Mouse (Mus musculus) hindbrain, embryonic 14.5 days (tissue): Measurements from ENCODE around the gene Lman2l. TPM values are rescaled to one million over a fixed set of nuclear protein-coding genes. Genes with fewer than 3 reads are reported as not detected.

Experiments used
- ATAC-seq: fragments of 200-750 bp; cut with Nextera tagmentation; 2 replicates; pipeline ENCODE4 v1.8.0; 2017; ENCODE audit warnings: moderate number of reproducible peaks, mild to moderate bottlenecking, moderate TSS enrichment, moderate library complexity; ENCODE audit not compliant: low FRiP score
- DNase-seq: peaks from one replicate; pipeline ENCODE4 v3.0.0-alpha.2; 2015; ENCODE audit warnings: low spot score
- H3K27ac ChIP-seq: fragments of 300-500 bp; sonication (generic); 2 replicates; pipeline ENCODE4 v1.5.1; 2014; ENCODE audit warnings: mild to moderate bottlenecking, moderate library complexity
- H3K27me3 ChIP-seq: fragments of 300-500 bp; sonication (generic); 2 replicates; pipeline ENCODE4 v1.6.1; 2014; ENCODE audit warnings: mild to moderate bottlenecking, low read length, mixed read lengths; ENCODE audit not compliant: control insufficient read depth, insufficient read depth
- H3K36me3 ChIP-seq: fragments of 300-500 bp; sonication (generic); replicated peaks from 2 replicates; pipeline ENCODE4 v1.6.1; 2014; ENCODE audit not compliant: control insufficient read depth, insufficient read depth
- H3K4me1 ChIP-seq: fragments of 300-500 bp; sonication (generic); replicated peaks from 2 replicates; pipeline ENCODE4 v1.6.1; 2014; ENCODE audit warnings: antibody characterized with exemption, low read length, mixed read lengths; ENCODE audit not compliant: control insufficient read depth, insufficient read depth
- H3K4me2 ChIP-seq: fragments of 300-500 bp; sonication (generic); replicated peaks from 2 replicates; pipeline ENCODE4 v1.6.1; 2014; ENCODE audit warnings: mild to moderate bottlenecking, moderate library complexity
- H3K4me3 ChIP-seq: fragments of 300-500 bp; sonication (generic); replicated peaks from 2 replicates; pipeline ENCODE4 v1.5.1; 2014; ENCODE audit warnings: mild to moderate bottlenecking, low read length
- H3K9ac ChIP-seq: fragments of 300-500 bp; sonication (generic); 2 replicates; pipeline ENCODE4 v1.6.1; 2014
- H3K9me3 ChIP-seq: fragments of 300-500 bp; sonication (generic); 2 replicates; pipeline ENCODE4 v1.6.1; 2016; ENCODE audit warnings: low read length; ENCODE audit not compliant: control insufficient read depth
- WGBS: fragments of 180-500 bp; shearing (Covaris S2); extraction: QIAGEN DNeasy Blood & Tissue Kit; methylation state at CpG from one replicate; pipeline ENCODE4 v1.1.7; 2014; 5-methylcytosine and 5-hydroxymethylcytosine counted together
- polyA plus RNA-seq: library from polyadenylated mRNA; unstranded; fragments of >200 nt; fragmentation: Nextera tagmentation; extraction: Ambion mirVana; gene quantifications from 2 replicates; pipeline ENCODE4 v1.2.1, GENCODE M21; 2014

The Lman2l gene
- polyA plus RNA-seq, 1 experiment from 2014 or later: 41.8 TPM

- ATAC-seq: no peak
- H3K27me3 ChIP-seq: no peaks in the 10 kb centered on the region
- H3K27ac ChIP-seq: no peak overlapping the region
- H3K4me2 ChIP-seq: no peak overlapping the region
- H3K9ac ChIP-seq: no peak overlapping the region
- no peaks in the 10 kb centered on the region for H3K9me3 ChIP-seq
- DNase-seq: no peak
- H3K4me1 ChIP-seq: no peaks in the 10 kb centered on the region
- WGBS: 78% methylated on average over 6 of the region's 6 CpGs
- no peak overlapping the region for H3K4me3 ChIP-seq
- no peaks in the 10 kb centered on the region for H3K36me3 ChIP-seq
These were observed 66.2 kb downstream of the Lman2l start for GRCm38 (mm10) chr1:36378880-36379279.

GRCm38 (mm10) chr1:36371934-36372845 is 72.9 kb downstream of the Lman2l start, which contains the start of gene Fer1l5:
Gene Fer1l5, plus strand, starts transcription at chr1:36372291.
- no peak within 1 kb of the TSS for H3K27ac ChIP-seq
- DNase-seq: no peak
- ATAC-seq: no peak
- no peaks in the 10 kb centered on the region for H3K9me3 ChIP-seq
- no peaks in the 10 kb centered on the region for H3K27me3 ChIP-seq
- no peak within 1 kb of the TSS for H3K4me2 ChIP-seq
- no peak within 1 kb of the TSS for H3K4me3 ChIP-seq
- 84% methylated on average over 10 of the region's 10 CpGs for WGBS
- peaks cover 11% of the 10 kb centered on the region for H3K4me1 ChIP-seq
- no peaks in the 10 kb centered on the region for H3K36me3 ChIP-seq
- no peak within 1 kb of the TSS for H3K9ac ChIP-seq

GRCm38 (mm10) chr1:36370918-36371317 is 74.2 kb downstream of the Lman2l start:
- Histone ChIP-seq H3K4me1 (peaks cover 16% of the 10 kb centered on the region), H3K27ac (no peak overlapping the region), H3K27me3 (no peaks in the 10 kb centered on the region), H3K4me2 (no peak overlapping the region), H3K4me3 (no peak overlapping the region), H3K9ac (no peak overlapping the region), H3K36me3 (peaks cover 3% of the 10 kb centered on the region; the same call in 1 of the 2 replicates), H3K9me3 (no peaks in the 10 kb centered on the region)
- ATAC-seq (no peak), DNase-seq (no peak)
- WGBS: 79% methylated on average over 6 of the region's 6 CpGs

Other genes with a start within 250 kb of the Lman2l start
- gene Uggt1, start 200.6 kb downstream of the Lman2l start, polyA plus RNA-seq: 59.8 and 65.4 TPM in 2 replicates
- 1.5 and 1.7 TPM in 2 replicates for gene Neurl3, start 170.6 kb downstream of the Lman2l start, polyA plus RNA-seq
- gene Arid5a, start 137.5 kb downstream of the Lman2l start, polyA plus RNA-seq: 4.3 and 5.8 TPM in 2 replicates
- 34.2 and 36.3 TPM in 2 replicates for gene Kansl3, start 76.1 kb downstream of the Lman2l start, polyA plus RNA-seq
- gene Fer1l5, start 73.0 kb downstream of the Lman2l start, polyA plus RNA-seq: 1.5 and 1.8 TPM in 2 replicates
- 9.2 and 10.6 TPM in 2 replicates for gene Cnnm4, start 26.3 kb upstream of the Lman2l start, polyA plus RNA-seq
- 6.1 and 6.8 TPM in 2 replicates for gene Cnnm3, start 66.6 kb upstream of the Lman2l start, polyA plus RNA-seq
- gene Ankrd23, start 91.6 kb upstream of the Lman2l start, polyA plus RNA-seq: 6.9 and 10.6 TPM in 2 replicates
- gene Gm42417, start 94.2 kb upstream of the Lman2l start, polyA plus RNA-seq: 0.23 and 1.1 TPM in 2 replicates
- 23.9 and 26.9 TPM in 2 replicates for gene Ankrd39, start 102.2 kb upstream of the Lman2l start, polyA plus RNA-seq
- 3.1 and 3.8 TPM in 2 replicates for gene Sema4c, start 113.1 kb upstream of the Lman2l start, polyA plus RNA-seq
- not detected in 2 replicates for gene Fam178b, start 237.9 kb upstream of the Lman2l start, polyA plus RNA-seq
- gene Cox5b, start 246.2 kb upstream of the Lman2l start, polyA plus RNA-seq: 772 and 811 TPM in 2 replicates